Mouse (Mus musculus) liver, embryonic 18 days (tissue): Measurements from ENCODE around the gene Urad. TPM values are rescaled to one million over a fixed set of nuclear protein-coding genes. Genes with fewer than 3 reads are reported as not detected.

ENCODE experiments used
- polyA plus RNA-seq: library from polyadenylated mRNA; depleted of rRNA; stranded (reverse); fragments of >200 nt; gene quantifications from 2 replicates; pipeline ENCODE4 v1.2.3, GENCODE M21; 2012; rRNA removed

The Urad gene
- polyA plus RNA-seq: 83.8 and 90.3 TPM in 2 replicates

DNA sequence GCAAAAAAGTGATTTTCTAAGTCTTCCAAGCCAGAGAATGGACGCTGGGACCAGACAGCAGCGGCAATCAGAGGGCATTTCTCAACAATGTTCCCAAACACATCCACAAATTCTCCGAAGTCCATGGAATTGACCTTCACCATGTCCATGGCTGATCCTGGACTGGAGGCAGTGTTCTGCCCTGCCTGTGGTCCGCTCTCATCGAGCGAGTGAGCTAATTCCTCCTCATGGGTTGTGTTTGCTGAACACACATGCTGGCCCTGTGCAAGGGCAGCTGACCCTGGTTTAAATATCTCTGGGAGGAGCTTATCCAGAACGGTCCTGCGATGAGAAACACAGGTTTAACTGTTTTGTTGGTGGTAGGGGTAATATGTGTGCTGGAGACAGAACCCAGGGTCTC lies at the start of gene Urad:
TSS of gene Urad (minus strand) at position 258 of the 400 bp plus-strand sequence.

DNA sequence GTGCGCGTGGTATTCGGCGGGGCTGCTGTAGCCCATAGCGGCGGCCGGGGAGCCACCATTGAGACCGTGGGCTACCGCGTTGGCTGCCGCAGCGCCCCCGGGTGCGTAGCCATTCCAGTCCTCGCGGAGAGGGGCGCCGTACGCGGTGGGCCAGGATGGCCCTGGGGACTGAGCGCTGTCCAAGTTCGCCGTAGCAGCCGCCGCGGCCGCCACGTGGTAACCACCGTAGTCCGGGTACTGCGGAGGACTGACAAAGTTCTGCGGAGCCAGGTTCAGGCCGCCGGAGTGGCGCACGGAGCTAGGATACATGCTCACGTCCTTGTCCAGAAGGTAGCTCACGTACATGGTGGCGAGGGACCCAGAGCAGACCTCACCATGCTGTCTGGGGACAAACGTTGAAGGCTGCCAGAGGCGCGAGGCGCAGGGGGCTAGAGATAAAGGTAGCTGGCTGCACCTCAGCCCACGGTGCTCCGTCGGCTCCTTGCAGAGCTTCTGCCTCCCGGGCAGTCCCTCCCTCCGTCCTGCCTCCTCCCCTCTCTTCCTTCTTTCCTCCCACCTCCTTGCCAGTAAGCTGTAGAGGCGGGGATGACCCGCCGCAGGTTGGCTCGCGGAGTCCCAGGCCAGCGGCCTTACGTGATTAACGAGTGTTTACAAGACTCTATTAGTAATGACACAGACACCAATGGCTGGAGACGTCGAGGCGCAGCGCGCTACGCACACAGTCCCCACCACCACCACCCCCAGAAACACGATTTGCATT lies 15.4 kb downstream of the Urad start, which contains the start of gene Cdx2:
TSS of gene Cdx2 (minus strand) at position 633 of the 760 bp plus-strand sequence.

DNA sequence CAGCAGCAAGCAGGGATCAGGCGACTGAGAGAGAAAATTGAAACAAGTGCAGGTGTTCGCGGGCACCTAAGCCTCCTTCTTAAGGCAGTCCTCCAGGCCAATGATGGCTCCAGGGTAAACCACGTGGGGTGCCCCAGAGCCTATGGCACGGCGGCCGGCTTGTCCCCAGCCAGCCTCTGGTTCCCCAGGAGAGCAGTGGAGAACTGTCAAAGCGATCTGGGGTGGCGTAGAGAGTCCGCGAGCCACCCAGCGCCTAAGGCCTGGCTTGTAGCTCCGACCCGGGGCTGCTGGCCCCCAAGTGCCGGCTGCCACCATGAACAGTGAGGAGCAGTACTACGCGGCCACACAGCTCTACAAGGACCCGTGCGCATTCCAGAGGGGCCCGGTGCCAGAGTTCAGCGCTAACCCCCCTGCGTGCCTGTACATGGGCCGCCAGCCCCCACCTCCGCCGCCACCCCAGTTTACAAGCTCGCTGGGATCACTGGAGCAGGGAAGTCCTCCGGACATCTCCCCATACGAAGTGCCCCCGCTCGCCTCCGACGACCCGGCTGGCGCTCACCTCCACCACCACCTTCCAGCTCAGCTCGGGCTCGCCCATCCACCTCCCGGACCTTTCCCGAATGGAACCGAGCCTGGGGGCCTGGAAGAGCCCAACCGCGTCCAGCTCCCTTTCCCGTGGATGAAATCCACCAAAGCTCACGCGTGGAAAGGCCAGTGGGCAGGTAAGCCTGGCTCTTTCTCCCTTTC lies 52.1 kb downstream of the Urad start, which contains the start of gene Pdx1:
TSS of gene Pdx1 (plus strand) at position 34 of the 747 bp plus-strand sequence.

Other genes with a start within 250 kb of the Urad start
- 6.5 and 7.1 TPM in 2 replicates for gene Lnx2, start 245.9 kb downstream of the Urad start, polyA plus RNA-seq
- gene Polr1d, start 245.4 kb downstream of the Urad start, polyA plus RNA-seq: 50.3 and 52.8 TPM in 2 replicates
- gene Gsx1, start 133.7 kb downstream of the Urad start, polyA plus RNA-seq: not detected in 2 replicates
- gene Pdx1, start 52.5 kb downstream of the Urad start, polyA plus RNA-seq: 0.02 and 0.04 TPM in 2 replicates
- 0.01 and 0.05 TPM in 2 replicates for gene Cdx2, start 15.2 kb downstream of the Urad start, polyA plus RNA-seq
- gene Flt3, start 78.0 kb upstream of the Urad start, polyA plus RNA-seq: 0.93 TPM in 2 replicates
- gene Pan3, start 107.7 kb upstream of the Urad start, polyA plus RNA-seq: 16.3 and 16.6 TPM in 2 replicates